26 mouse cellular contexts compared by ENCODE assay signal in genomic region chr11:50205434-50205833, GRCm38 (mm10). TPM values are rescaled to one million over a fixed set of nuclear protein-coding genes. Genes with fewer than 3 reads are reported as not detected.
DNase-seq lines count a peak whose midpoint lies in the region; ATAC-seq and TF ChIP-seq lines count a peak whose summit lies in the region.
"Had no signal": no experiment of that assay in that cellular context is flagged by ENCODE, and none has a peak within 500 bp of the region (broad histone marks: within the 10 kb centered on the region; RNA-seq: fewer than 3 reads in every experiment).

No protein-coding gene starts in this region.

- ATAC-seq in liver, postnatal 0 days = no peak
- no peak for ATAC-seq in liver, embryonic 11.5 days (replicated peaks; ENCODE audit: low FRiP score)
- no peak for ATAC-seq in intestine, embryonic 15.5 days
- ATAC-seq: forebrain, embryonic 15.5 days; hindbrain, postnatal 0 days; intestine, embryonic 16.5 days; midbrain, embryonic 13.5 days had no signal

- H3K27ac ChIP-seq in liver, postnatal 0 days (ENCODE audit: low read depth) = peak overlapping the region; percentile 44
- no peak overlapping the region for H3K27ac ChIP-seq in liver, embryonic 11.5 days (ENCODE audit: low read depth, low read length)
- H3K27ac ChIP-seq in intestine, embryonic 15.5 days = no peak overlapping the region
- H3K27ac ChIP-seq: embryonic facial prominence, embryonic 13.5 days; forebrain, embryonic 10.5 days; forebrain, embryonic 15.5 days; hindbrain, embryonic 12.5 days; hindbrain, postnatal 0 days; kidney, embryonic 15.5 days; limb, embryonic 12.5 days; liver, embryonic 13.5 days; macrophage; midbrain, embryonic 13.5 days had no signal

- DNase-seq in adrenal gland, postnatal 14 days = peak; percentile 56
- no peak for DNase-seq in adrenal gland, postnatal 25 days
- peak; percentile 94 for DNase-seq in heart, adult 11 months
- no peak for DNase-seq in heart, adult 8-10 months (ENCODE audit: low spot score)
- no peak for DNase-seq in liver, postnatal 0 days
- no peak for DNase-seq in liver, embryonic 11.5 days (ENCODE audit: low spot score)
- DNase-seq: adrenal gland, postnatal 10 days; cerebellum, adult 8-10 months; heart, postnatal 36 days; liver, embryonic 13.5 days; lung, adult 2 months; lung, postnatal 10 days; thymus, postnatal 4 days had no signal

- no peak overlapping the region for H3K9ac ChIP-seq in liver, postnatal 0 days (replicated peaks)
- H3K9ac ChIP-seq in liver, embryonic 11.5 days (ENCODE audit: low read depth, low read length) = no peak overlapping the region
- no peak overlapping the region for H3K9ac ChIP-seq in intestine, embryonic 15.5 days
- H3K9ac ChIP-seq: embryonic facial prominence, embryonic 13.5 days; forebrain, embryonic 15.5 days; hindbrain, embryonic 12.5 days; kidney, embryonic 15.5 days; limb, embryonic 12.5 days; liver, embryonic 13.5 days; midbrain, embryonic 13.5 days had no signal

- H3K4me1 ChIP-seq in liver, postnatal 0 days (ENCODE audit: insufficient read depth) = peaks cover 25% of the 10 kb centered on the region
- H3K4me1 ChIP-seq in liver, embryonic 11.5 days (replicated peaks; ENCODE audit: control insufficient read depth, insufficient read depth, low read length) = 0 out of 2 replicates have a peak, but pooled peaks cover 3% of the 10 kb centered on the region
- 0 out of 2 replicates have a peak, but pooled peaks cover 3% of the 10 kb centered on the region for H3K4me1 ChIP-seq in intestine, embryonic 15.5 days (replicated peaks)

- H3K4me2 ChIP-seq in liver, postnatal 0 days (ENCODE audit: low read depth, low read length) = no peak overlapping the region
- H3K4me2 ChIP-seq in liver, embryonic 11.5 days = no peak overlapping the region
- H3K4me2 ChIP-seq in intestine, embryonic 15.5 days (replicated peaks) = no peak overlapping the region
- H3K4me2 ChIP-seq: embryonic facial prominence, embryonic 13.5 days; forebrain, embryonic 15.5 days; heart, embryonic 11.5 days; hindbrain, embryonic 12.5 days; kidney, embryonic 15.5 days; limb, embryonic 12.5 days; liver, embryonic 13.5 days; midbrain, embryonic 13.5 days had no signal

- H3K36me3 ChIP-seq in liver, postnatal 0 days (replicated peaks; ENCODE audit: insufficient read depth, low read length) = peaks cover 80% of the 10 kb centered on the region
- peaks cover 66% of the 10 kb centered on the region for H3K36me3 ChIP-seq in liver, embryonic 11.5 days (ENCODE audit: control insufficient read depth, insufficient read depth, low read length)
- H3K36me3 ChIP-seq in intestine, embryonic 15.5 days = peaks cover 63% of the 10 kb centered on the region

- TF ChIP-seq EP300 in liver, postnatal 0 days (IDR thresholded peaks at IDR 0.05; ENCODE audit: low read depth) = no peak

- H3K9me3 ChIP-seq in liver, postnatal 0 days (ENCODE audit: low read length) = no peaks in the 10 kb centered on the region
- no peaks in the 10 kb centered on the region for H3K9me3 ChIP-seq in liver, embryonic 11.5 days (ENCODE audit: control insufficient read depth, low read length)
- no peaks in the 10 kb centered on the region for H3K9me3 ChIP-seq in intestine, embryonic 15.5 days
- H3K9me3 ChIP-seq: embryonic facial prominence, embryonic 13.5 days; forebrain, embryonic 10.5 days; forebrain, embryonic 15.5 days; hindbrain, embryonic 12.5 days; kidney, embryonic 15.5 days; limb, embryonic 12.5 days; liver, embryonic 13.5 days; midbrain, embryonic 13.5 days had no signal

- no peak overlapping the region for H3K4me3 ChIP-seq in liver, postnatal 0 days (ENCODE audit: low read depth, low read length)
- H3K4me3 ChIP-seq in liver, embryonic 11.5 days (ENCODE audit: low read depth, low read length) = no peak overlapping the region
- no peak overlapping the region for H3K4me3 ChIP-seq in intestine, embryonic 15.5 days (replicated peaks)
- H3K4me3 ChIP-seq: embryonic facial prominence, embryonic 13.5 days; forebrain, embryonic 10.5 days; forebrain, embryonic 15.5 days; hindbrain, embryonic 12.5 days; kidney, embryonic 15.5 days; limb, embryonic 12.5 days; liver, embryonic 13.5 days; midbrain, embryonic 13.5 days had no signal

- no peak for TF ChIP-seq CTCF in liver, postnatal 0 days (IDR thresholded peaks at IDR 0.05; ENCODE audit: low read depth)

- no peaks in the 10 kb centered on the region for H3K27me3 ChIP-seq in liver, postnatal 0 days (ENCODE audit: insufficient read depth, low read length)
- no peaks in the 10 kb centered on the region for H3K27me3 ChIP-seq in liver, embryonic 11.5 days (replicated peaks; ENCODE audit: control insufficient read depth, insufficient read depth, low read length)
- no peaks in the 10 kb centered on the region for H3K27me3 ChIP-seq in intestine, embryonic 15.5 days (replicated peaks)
- H3K27me3 ChIP-seq: embryonic facial prominence, embryonic 13.5 days; forebrain, embryonic 15.5 days; hindbrain, embryonic 12.5 days; kidney, embryonic 15.5 days; limb, embryonic 12.5 days; liver, embryonic 13.5 days; midbrain, embryonic 13.5 days had no signal

- 82% methylated on average over 3 of the region's 3 CpGs for WGBS in liver, postnatal 0 days (ENCODE audit: insufficient replicate concordance)
- WGBS in liver, embryonic 11.5 days = 83% methylated on average over 3 of the region's 3 CpGs
- WGBS in intestine, embryonic 15.5 days = 91% methylated on average over 3 of the region's 3 CpGs

RNA-seq across cellular contexts. Expression of gene Sqstm1, which starts 5.2 kb away (rescaled TPM):
- 356 and 366 TPM in 2 replicates for total RNA-seq in adrenal gland, postnatal 14 days (2021)
- 784 and 1,020 TPM in 2 replicates for total RNA-seq in adrenal gland, postnatal 25 days (2021)
- 100 to 1,000 TPM; 431 to 551 (median 475) TPM for total RNA-seq in heart, adult 8-10 months (2022)
- polyA plus RNA-seq in liver, postnatal 0 days (2015; fragmentation: Nextera tagmentation; extraction: Ambion mirVana) = 154 and 172 TPM in 2 replicates
- polyA plus RNA-seq in liver, embryonic 11.5 days (2014; fragmentation: Nextera tagmentation; extraction: Ambion mirVana) = 176 and 177 TPM in 2 replicates
- polyA plus RNA-seq in intestine, embryonic 15.5 days (2015; fragmentation: Nextera tagmentation; extraction: Ambion mirVana) = 189 and 205 TPM in 2 replicates

RNA-seq across cellular contexts. Expression of gene Mgat4b, which starts 5.3 kb away (rescaled TPM):
- total RNA-seq in adrenal gland, postnatal 14 days (2021) = 103 and 113 TPM in 2 replicates
- 138 and 161 TPM in 2 replicates for total RNA-seq in adrenal gland, postnatal 25 days (2021)
- 10 to 100 TPM; 68.4 to 90.0 (median 76.3) TPM for total RNA-seq in heart, adult 8-10 months (2022)
- polyA plus RNA-seq in liver, postnatal 0 days (2015; fragmentation: Nextera tagmentation; extraction: Ambion mirVana) = 17.2 and 18.6 TPM in 2 replicates
- 22.3 and 25.4 TPM in 2 replicates for polyA plus RNA-seq in liver, embryonic 11.5 days (2014; fragmentation: Nextera tagmentation; extraction: Ambion mirVana)
- 29.5 and 31.5 TPM in 2 replicates for polyA plus RNA-seq in intestine, embryonic 15.5 days (2015; fragmentation: Nextera tagmentation; extraction: Ambion mirVana)

RNA-seq across cellular contexts. Expression of gene Mrnip, which starts 31.2 kb away (rescaled TPM):
- 12.9 and 13.6 TPM in 2 replicates for total RNA-seq in adrenal gland, postnatal 14 days (2021)
- total RNA-seq in adrenal gland, postnatal 25 days (2021) = 10.5 and 15.0 TPM in 2 replicates
- total RNA-seq in heart, adult 8-10 months (2022) = 1 to 10 TPM; 1.6 to 3.5 (median 2.7) TPM
- polyA plus RNA-seq in liver, postnatal 0 days (2015; fragmentation: Nextera tagmentation; extraction: Ambion mirVana) = 5.0 and 5.1 TPM in 2 replicates
- polyA plus RNA-seq in liver, embryonic 11.5 days (2014; fragmentation: Nextera tagmentation; extraction: Ambion mirVana) = 13.9 and 18.7 TPM in 2 replicates
- 9.6 and 12.5 TPM in 2 replicates for polyA plus RNA-seq in intestine, embryonic 15.5 days (2015; fragmentation: Nextera tagmentation; extraction: Ambion mirVana)

RNA-seq across cellular contexts. Expression of gene Ltc4s, which starts 33.0 kb away (rescaled TPM):
- 10.4 and 11.3 TPM in 2 replicates for total RNA-seq in adrenal gland, postnatal 14 days (2021)
- total RNA-seq in adrenal gland, postnatal 25 days (2021) = 6.2 and 7.5 TPM in 2 replicates
- total RNA-seq in heart, adult 8-10 months (2022) = 10 to 100 TPM in 1 of 4 experiments, 1 to 10 TPM in 3; 4.7 to 11.8 (median 6.6) TPM
- polyA plus RNA-seq in liver, postnatal 0 days (2015; fragmentation: Nextera tagmentation; extraction: Ambion mirVana) = 0.68 and 0.89 TPM in 2 replicates
- polyA plus RNA-seq in liver, embryonic 11.5 days (2014; fragmentation: Nextera tagmentation; extraction: Ambion mirVana) = 0.82 and 2.6 TPM in 2 replicates
- 3.9 and 4.2 TPM in 2 replicates for polyA plus RNA-seq in intestine, embryonic 15.5 days (2015; fragmentation: Nextera tagmentation; extraction: Ambion mirVana)
- total RNA-seq: granulocyte monocyte progenitor cell, adult 5-6 weeks had no signal

Comparison
In these comparisons a context has a peak if more than half of its experiments do, and no peak if none do; other contexts are left out.
1. DNase-seq: peak in adrenal gland, postnatal 14 days (single experiment) and heart, adult 11 months (single experiment); none in adrenal gland, postnatal 25 days (single experiment), heart, adult 8-10 months (single experiment), liver, postnatal 0 days (single experiment) and liver, embryonic 11.5 days (single experiment).